In the genomic region with DNA sequence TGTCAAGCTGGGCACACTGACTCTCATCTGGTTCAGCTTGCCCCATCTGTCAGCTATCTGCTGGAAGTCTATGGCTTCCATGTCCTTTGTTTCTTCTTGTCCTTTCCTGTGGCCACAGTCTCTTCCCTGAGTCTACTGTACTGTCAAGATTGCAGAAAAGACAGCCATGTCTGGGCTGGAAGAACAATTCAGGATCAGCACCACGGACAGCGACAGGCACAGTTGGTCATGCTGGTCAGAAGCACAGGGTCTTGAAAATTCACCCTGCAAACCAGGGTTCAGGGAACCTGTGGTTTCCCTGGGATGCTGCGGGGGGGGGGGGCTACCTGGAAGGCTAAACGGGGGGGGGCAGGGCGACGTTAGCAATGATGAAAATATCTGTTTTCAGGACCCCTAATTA, we compare ENCODE assay signal across 9 mouse cellular contexts. TPM values are rescaled to one million over a fixed set of nuclear protein-coding genes. Genes with fewer than 3 reads are reported as not detected.
DNase-seq lines count a peak whose midpoint lies in the region; ATAC-seq lines count a peak whose summit lies in the region.
"Had no signal": no experiment of that assay in that cellular context is flagged by ENCODE, and none has a peak within 500 bp of the region (broad histone marks: within the 10 kb centered on the region; RNA-seq: fewer than 3 reads in every experiment).

No protein-coding gene starts in this region.

- ATAC-seq in midbrain, embryonic 13.5 days: no peak
- no peak for ATAC-seq in liver, embryonic 11.5 days (replicated peaks; ENCODE audit: low FRiP score)
- no peak for ATAC-seq in erythroid progenitor cell, adult 5-6 weeks (replicated peaks; ENCODE audit: low FRiP score, poor library complexity, severe bottlenecking)

- 5% methylated on average over 6 of the region's 6 CpGs for WGBS in midbrain, embryonic 10.5 days
- 5% methylated on average over 5 of the region's 6 CpGs for WGBS in midbrain, embryonic 13.5 days
- 0% methylated on average over 6 of the region's 6 CpGs for WGBS in liver, embryonic 11.5 days

- peaks cover 11% of the 10 kb centered on the region for H3K4me1 ChIP-seq in midbrain, embryonic 10.5 days
- H3K4me1 ChIP-seq in midbrain, embryonic 13.5 days (replicated peaks): peaks cover 6% of the 10 kb centered on the region; the same call in 1 of the 2 replicates
- no peaks in the 10 kb centered on the region for H3K4me1 ChIP-seq in liver, embryonic 11.5 days (replicated peaks; ENCODE audit: control insufficient read depth, insufficient read depth, low read length)
- H3K4me1 ChIP-seq: liver, embryonic 13.5 days had no signal

- no peak overlapping the region for H3K4me3 ChIP-seq in midbrain, embryonic 10.5 days
- no peak overlapping the region for H3K4me3 ChIP-seq in midbrain, embryonic 13.5 days (replicated peaks)
- H3K4me3 ChIP-seq in liver, embryonic 11.5 days (ENCODE audit: low read depth, low read length): no peak overlapping the region
- H3K4me3 ChIP-seq: liver, embryonic 13.5 days had no signal

- H3K9ac ChIP-seq in midbrain, embryonic 13.5 days (replicated peaks): no peak overlapping the region
- H3K9ac ChIP-seq in liver, embryonic 11.5 days (ENCODE audit: low read depth, low read length): no peak overlapping the region
- H3K9ac ChIP-seq: liver, embryonic 13.5 days had no signal

- H3K9me3 ChIP-seq in midbrain, embryonic 10.5 days (replicated peaks): no peaks in the 10 kb centered on the region
- no peaks in the 10 kb centered on the region for H3K9me3 ChIP-seq in midbrain, embryonic 13.5 days
- H3K9me3 ChIP-seq in liver, embryonic 11.5 days (ENCODE audit: control insufficient read depth, low read length): no peaks in the 10 kb centered on the region
- H3K9me3 ChIP-seq: liver, embryonic 13.5 days had no signal

- H3K27me3 ChIP-seq in midbrain, embryonic 10.5 days (ENCODE audit: low read depth, poor library complexity, severe bottlenecking): peaks cover 21% of the 10 kb centered on the region
- peaks cover 48% of the 10 kb centered on the region for H3K27me3 ChIP-seq in midbrain, embryonic 13.5 days
- H3K27me3 ChIP-seq in liver, embryonic 11.5 days (replicated peaks; ENCODE audit: control insufficient read depth, insufficient read depth, low read length): peaks cover 10% of the 10 kb centered on the region

- H3K36me3 ChIP-seq in midbrain, embryonic 10.5 days: no peaks in the 10 kb centered on the region
- H3K36me3 ChIP-seq in midbrain, embryonic 13.5 days: no peaks in the 10 kb centered on the region
- no peaks in the 10 kb centered on the region for H3K36me3 ChIP-seq in liver, embryonic 11.5 days (ENCODE audit: control insufficient read depth, insufficient read depth, low read length)
- H3K36me3 ChIP-seq: liver, embryonic 13.5 days had no signal

- H3K4me2 ChIP-seq in midbrain, embryonic 13.5 days (replicated peaks): no peak overlapping the region
- H3K4me2 ChIP-seq in liver, embryonic 11.5 days: no peak overlapping the region
- H3K4me2 ChIP-seq: liver, embryonic 13.5 days had no signal

- peak; percentile 60 to 62 for DNase-seq in adrenal gland, adult 18-20 months (ENCODE audit: low spot score in 2 of 2)
- DNase-seq in adrenal gland, postnatal 4 days (ENCODE audit: low spot score in 2 of 2): no peak
- peak; percentile 72 for DNase-seq in midbrain, embryonic 10.5 days (ENCODE audit: low spot score)
- peak; percentile 87 for DNase-seq in embryo, embryonic 10.5 days (ENCODE audit: low spot score)
- peak; percentile 69 for DNase-seq in liver, embryonic 11.5 days (ENCODE audit: low spot score)
- DNase-seq in frontal cortex, adult 2 months (ENCODE audit: extremely low spot score in 1 of 2, low spot score in 1 of 2): no peak
- DNase-seq: liver, embryonic 13.5 days had no signal

- no peak overlapping the region for H3K27ac ChIP-seq in midbrain, embryonic 10.5 days (replicated peaks)
- H3K27ac ChIP-seq in midbrain, embryonic 13.5 days: no peak overlapping the region
- H3K27ac ChIP-seq in liver, embryonic 11.5 days (ENCODE audit: low read depth, low read length): no peak overlapping the region
- H3K27ac ChIP-seq: liver, embryonic 13.5 days had no signal

RNA-seq across cellular contexts. Expression of a gene that starts 9.4 kb away (rescaled TPM):
- under 1 TPM; 0.29 to 0.40 TPM for total RNA-seq in adrenal gland, adult 18-20 months (2021)
- 1 to 10 TPM; 1.2 to 1.3 TPM for total RNA-seq in adrenal gland, postnatal 4 days (2021)
- polyA plus RNA-seq in midbrain, embryonic 10.5 days (2016; fragmentation: Nextera tagmentation; extraction: Ambion mirVana): 0.01 TPM in 1 of 2 replicates, not detected in the other
- 0.32 and 0.50 TPM in 2 replicates for polyA plus RNA-seq in midbrain, embryonic 13.5 days (2015; fragmentation: Nextera tagmentation; extraction: Ambion mirVana)
- 0.01 and 0.14 TPM in 2 replicates for polyA plus RNA-seq in liver, embryonic 11.5 days (2014; fragmentation: Nextera tagmentation; extraction: Ambion mirVana)
- not detected in 2 replicates for total RNA-seq in erythroid progenitor cell, adult 5-6 weeks (2015; ENCODE audit: low replicate concordance)
- total RNA-seq in erythroid progenitor cell, adult 5-6 weeks (2017; ENCODE audit: low replicate concordance): not detected in 2 replicates
- polyA plus RNA-seq in frontal cortex, adult 2 months (2012; rRNA removed): 35.7 and 40.9 TPM in 2 replicates
- polyA plus RNA-seq: liver, embryonic 13.5 days had no signal

RNA-seq across cellular contexts. Expression of a gene that starts 13.5 kb away (rescaled TPM):
- 10 to 100 TPM; 42.6 to 48.1 TPM for total RNA-seq in adrenal gland, adult 18-20 months (2021)
- total RNA-seq in adrenal gland, postnatal 4 days (2021): 10 to 100 TPM; 35.7 to 41.1 TPM
- 61.7 and 69.7 TPM in 2 replicates for polyA plus RNA-seq in midbrain, embryonic 10.5 days (2016; fragmentation: Nextera tagmentation; extraction: Ambion mirVana)
- polyA plus RNA-seq in midbrain, embryonic 13.5 days (2015; fragmentation: Nextera tagmentation; extraction: Ambion mirVana): 72.9 and 77.8 TPM in 2 replicates
- 75.4 and 80.8 TPM in 2 replicates for polyA plus RNA-seq in liver, embryonic 11.5 days (2014; fragmentation: Nextera tagmentation; extraction: Ambion mirVana)
- total RNA-seq in erythroid progenitor cell, adult 5-6 weeks (2015; ENCODE audit: low replicate concordance): 13.8 and 15.5 TPM in 2 replicates
- total RNA-seq in erythroid progenitor cell, adult 5-6 weeks (2017; ENCODE audit: low replicate concordance): 3.8 and 11.3 TPM in 2 replicates
- 46.5 and 47.8 TPM in 2 replicates for polyA plus RNA-seq in frontal cortex, adult 2 months (2012; rRNA removed)

RNA-seq across cellular contexts. Expression of a gene that starts 22.6 kb away (rescaled TPM):
- total RNA-seq in adrenal gland, adult 18-20 months (2021): 100 to 1,000 TPM; 237 to 275 TPM
- total RNA-seq in adrenal gland, postnatal 4 days (2021): 100 to 1,000 TPM; 145 to 157 TPM
- polyA plus RNA-seq in midbrain, embryonic 10.5 days (2016; fragmentation: Nextera tagmentation; extraction: Ambion mirVana): 114 and 118 TPM in 2 replicates
- polyA plus RNA-seq in midbrain, embryonic 13.5 days (2015; fragmentation: Nextera tagmentation; extraction: Ambion mirVana): 133 and 134 TPM in 2 replicates
- 186 and 188 TPM in 2 replicates for polyA plus RNA-seq in liver, embryonic 11.5 days (2014; fragmentation: Nextera tagmentation; extraction: Ambion mirVana)
- 287 and 355 TPM in 2 replicates for total RNA-seq in erythroid progenitor cell, adult 5-6 weeks (2015; ENCODE audit: low replicate concordance)
- total RNA-seq in erythroid progenitor cell, adult 5-6 weeks (2017; ENCODE audit: low replicate concordance): 402 and 410 TPM in 2 replicates
- 206 and 220 TPM in 2 replicates for polyA plus RNA-seq in frontal cortex, adult 2 months (2012; rRNA removed)

RNA-seq across cellular contexts. Expression of a gene that starts 42.0 kb away (rescaled TPM):
- total RNA-seq in adrenal gland, adult 18-20 months (2021): 10 to 100 TPM in 1 of 2 experiments, not detected in 1; 11.6 TPM
- total RNA-seq in adrenal gland, postnatal 4 days (2021): 1 to 10 TPM; 7.3 to 8.9 TPM
- polyA plus RNA-seq in midbrain, embryonic 10.5 days (2016; fragmentation: Nextera tagmentation; extraction: Ambion mirVana): 5.0 and 6.8 TPM in 2 replicates
- polyA plus RNA-seq in midbrain, embryonic 13.5 days (2015; fragmentation: Nextera tagmentation; extraction: Ambion mirVana): not detected in 2 replicates
- polyA plus RNA-seq in liver, embryonic 11.5 days (2014; fragmentation: Nextera tagmentation; extraction: Ambion mirVana): not detected in 2 replicates
- 43.2 TPM in 1 of 2 replicates, not detected in the other for total RNA-seq in erythroid progenitor cell, adult 5-6 weeks (2015; ENCODE audit: low replicate concordance)
- not detected in 2 replicates for total RNA-seq in erythroid progenitor cell, adult 5-6 weeks (2017; ENCODE audit: low replicate concordance)
- polyA plus RNA-seq in frontal cortex, adult 2 months (2012; rRNA removed): not detected in 2 replicates
- polyA plus RNA-seq: liver, embryonic 13.5 days had no signal

RNA-seq across cellular contexts. Expression of a gene that starts 43.8 kb away (rescaled TPM):
- 10 to 100 TPM; 45.3 to 52.3 TPM for total RNA-seq in adrenal gland, adult 18-20 months (2021)
- total RNA-seq in adrenal gland, postnatal 4 days (2021): 10 to 100 TPM; 41.9 to 46.6 TPM
- 39.7 and 45.1 TPM in 2 replicates for polyA plus RNA-seq in midbrain, embryonic 10.5 days (2016; fragmentation: Nextera tagmentation; extraction: Ambion mirVana)
- polyA plus RNA-seq in midbrain, embryonic 13.5 days (2015; fragmentation: Nextera tagmentation; extraction: Ambion mirVana): 42.2 and 43.8 TPM in 2 replicates
- 35.8 and 44.9 TPM in 2 replicates for polyA plus RNA-seq in liver, embryonic 11.5 days (2014; fragmentation: Nextera tagmentation; extraction: Ambion mirVana)
- total RNA-seq in erythroid progenitor cell, adult 5-6 weeks (2015; ENCODE audit: low replicate concordance): 15.5 and 18.9 TPM in 2 replicates
- total RNA-seq in erythroid progenitor cell, adult 5-6 weeks (2017; ENCODE audit: low replicate concordance): 18.1 and 23.0 TPM in 2 replicates
- polyA plus RNA-seq in frontal cortex, adult 2 months (2012; rRNA removed): 14.9 and 15.6 TPM in 2 replicates

Comparison
In these comparisons a context has a peak if more than half of its experiments do, and no peak if none do; other contexts are left out.
1. DNase-seq: peak in adrenal gland, adult 18-20 months (2 of 2), midbrain, embryonic 10.5 days (single experiment), embryo, embryonic 10.5 days (single experiment) and liver, embryonic 11.5 days (single experiment); none in adrenal gland, postnatal 4 days (0 of 2) and frontal cortex, adult 2 months (0 of 2).
2. RNA of a gene that starts 9.4 kb away (polyA plus RNA-seq): 35.7 to 40.9 TPM in frontal cortex, adult 2 months; 0.32 to 0.50 TPM in midbrain, embryonic 13.5 days, 0.01 to 0.14 TPM in liver, embryonic 11.5 days and 0.01 TPM in midbrain, embryonic 10.5 days; every median in the first group is over 10 times any median in the second.